Mouse (Mus musculus): Measurements from ENCODE around the gene Tnpo3. TPM values are rescaled to one million over a fixed set of nuclear protein-coding genes. Genes with fewer than 3 reads are reported as not detected.
"Not testable (repeated sequence)": the region's sequence is repeated elsewhere in the genome, so short reads cannot be mapped to it uniquely, and the experiment has no call there.

The Tnpo3 gene
- polyA plus RNA-seq, 1 experiment = 9.7 TPM

DNA sequence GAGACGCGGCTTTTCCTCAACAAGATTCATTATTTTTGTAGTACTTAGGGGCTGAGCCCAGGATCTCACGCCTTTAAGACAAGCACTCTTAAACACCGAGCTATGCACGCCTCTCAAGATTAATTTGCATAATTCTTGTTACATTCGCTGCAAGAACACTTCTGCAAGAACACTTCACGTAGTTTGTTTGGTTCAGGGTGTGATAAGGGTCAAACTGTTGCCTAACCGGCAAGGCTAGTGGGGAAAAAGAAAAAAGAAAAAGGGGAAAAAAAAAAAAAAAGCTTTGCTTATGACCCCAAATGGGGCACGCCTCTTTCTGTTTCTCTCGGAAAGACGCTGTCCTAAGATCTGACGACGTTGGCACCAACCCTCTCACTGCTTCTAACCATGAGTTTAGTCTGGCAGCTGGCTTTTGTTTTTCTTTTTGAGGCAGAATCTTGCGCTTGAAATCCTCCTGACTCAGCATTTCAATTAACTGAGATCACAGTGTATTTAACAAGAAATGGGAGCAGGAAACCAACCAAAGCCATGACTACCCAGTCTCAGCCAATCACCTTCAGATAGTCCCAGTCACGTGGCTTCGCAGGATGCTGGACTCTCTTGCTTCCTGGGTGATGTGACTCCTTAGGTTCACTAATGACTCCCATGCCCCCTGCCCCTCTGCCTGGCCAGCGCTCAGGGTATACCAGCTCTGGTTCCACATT, 11.3 kb upstream of the Tnpo3 start:
- Histone ChIP-seq H3K27me3 (replicated peaks) (peaks cover 34% of the 10 kb centered on the region), H3K4me3 (replicated peaks) (no peak overlapping the region), H3K9me3 (peaks cover 11% of the 10 kb centered on the region), H3K4me1 (peaks cover 4% of the 10 kb centered on the region; the same call in 1 of the 2 replicates), H3K36me3 (replicated peaks; ENCODE audit: low read length) (no peaks in the 10 kb centered on the region)
- TF ChIP-seq GATA1 (IDR thresholded peaks at IDR 0.05; ENCODE audit: borderline replicate concordance, low read length) (no peak), FLI1 (IDR thresholded peaks at IDR 0.05; ENCODE audit: low read length) (no peak)

GRCm38 (mm10) chr6:29620176-29620575, 10.5 kb upstream of the Tnpo3 start:
- Histone ChIP-seq H3K36me3 (replicated peaks; ENCODE audit: low read length) (no peaks in the 10 kb centered on the region), H3K4me1 (peaks cover 4% of the 10 kb centered on the region; the same call in 1 of the 2 replicates), H3K4me3 (replicated peaks) (no peak overlapping the region), H3K9me3 (peaks cover 11% of the 10 kb centered on the region), H3K27me3 (replicated peaks) (peaks cover 37% of the 10 kb centered on the region)
- TF ChIP-seq FLI1 (IDR thresholded peaks at IDR 0.05; ENCODE audit: low read length) (no peak), GATA1 (IDR thresholded peaks at IDR 0.05; ENCODE audit: borderline replicate concordance, low read length) (no peak)

- peak overlapping the region; percentile 98 for H3K4me3 ChIP-seq (replicated peaks)
- H3K9me3 ChIP-seq = peaks cover 20% of the 10 kb centered on the region; the same call in 1 of the 2 replicates
- peaks cover 31% of the 10 kb centered on the region for H3K4me1 ChIP-seq
- not testable (repeated sequence) for H3K36me3 ChIP-seq (replicated peaks; ENCODE audit: low read length); H3K27me3 ChIP-seq (replicated peaks)
These were observed 443 bp upstream of the Tnpo3 start for GRCm38 (mm10) chr6:29610020-29610640.

DNA sequence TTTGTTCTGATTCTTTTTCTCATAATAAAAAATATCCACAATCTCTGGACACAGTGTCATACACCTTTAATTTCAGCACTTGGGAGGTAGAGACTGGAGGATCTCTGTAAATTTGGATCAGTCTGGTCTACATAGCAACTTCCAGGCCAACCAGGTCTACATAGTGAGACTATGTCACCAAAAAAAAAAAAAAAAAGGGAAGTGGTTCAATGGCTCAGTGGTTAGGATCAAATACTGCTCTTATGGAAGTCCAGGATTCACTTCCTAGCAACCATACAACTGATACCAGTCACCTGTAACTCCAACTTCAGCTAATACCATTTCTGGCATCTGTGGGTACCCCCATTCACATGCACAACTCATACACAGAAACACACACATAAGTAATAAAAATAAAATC, 9.5 kb downstream of the Tnpo3 start:
- H3K36me3 ChIP-seq (replicated peaks; ENCODE audit: low read length) = peaks cover 33% of the 10 kb centered on the region
- no peak overlapping the region for H3K4me3 ChIP-seq (replicated peaks)
- H3K4me1 ChIP-seq = peaks cover 30% of the 10 kb centered on the region
- H3K9me3 ChIP-seq = no peaks in the 10 kb centered on the region
- H3K27me3 ChIP-seq (replicated peaks) = no peaks in the 10 kb centered on the region
- TF ChIP-seq GATA1 (IDR thresholded peaks at IDR 0.05; ENCODE audit: borderline replicate concordance, low read length) = no peak

- H3K4me1 ChIP-seq = peaks cover 35% of the 10 kb centered on the region
- H3K4me3 ChIP-seq (replicated peaks) = no peak overlapping the region
- no peaks in the 10 kb centered on the region for H3K27me3 ChIP-seq (replicated peaks)
- no peaks in the 10 kb centered on the region for H3K9me3 ChIP-seq
- TF ChIP-seq GATA1 (IDR thresholded peaks at IDR 0.05; ENCODE audit: borderline replicate concordance, low read length) (no peak), FLI1 (IDR thresholded peaks at IDR 0.05; ENCODE audit: low read length) (no peak)
- H3K36me3 ChIP-seq (replicated peaks; ENCODE audit: low read length) = peaks cover 31% of the 10 kb centered on the region
These were observed 14.0 kb downstream of the Tnpo3 start for GRCm38 (mm10) chr6:29595656-29596055.

GRCm38 (mm10) chr6:29581202-29581601, 28.5 kb downstream of the Tnpo3 start:
- Histone ChIP-seq H3K4me3 (replicated peaks) (no peak overlapping the region), H3K4me1 (no peaks in the 10 kb centered on the region), H3K9me3 (peaks cover 4% of the 10 kb centered on the region; the same call in 1 of the 2 replicates), H3K36me3 (replicated peaks; ENCODE audit: low read length) (peaks cover 95% of the 10 kb centered on the region), H3K27me3 (replicated peaks) (no peaks in the 10 kb centered on the region)
- TF ChIP-seq FLI1 (IDR thresholded peaks at IDR 0.05; ENCODE audit: low read length) (no peak), GATA1 (IDR thresholded peaks at IDR 0.05; ENCODE audit: borderline replicate concordance, low read length) (no peak)

DNA sequence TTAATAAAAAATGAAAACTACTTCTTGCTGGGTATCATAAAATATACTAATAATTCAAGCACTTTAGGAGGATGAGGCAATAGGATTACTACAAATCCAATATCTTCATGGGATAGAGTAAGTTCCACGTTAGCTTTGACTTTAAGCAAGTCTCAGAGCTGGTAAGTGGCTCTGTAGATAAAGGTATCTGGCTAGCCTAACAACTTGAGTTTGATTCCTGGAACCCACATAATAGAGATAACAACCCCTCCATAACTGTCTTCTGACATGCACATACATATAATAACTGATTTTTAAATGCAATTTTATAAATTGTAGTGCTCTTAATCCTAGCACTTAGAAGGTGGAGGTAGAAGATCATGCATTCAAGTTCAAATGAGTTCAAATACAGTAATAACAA, 28.9 kb downstream of the Tnpo3 start:
- Histone ChIP-seq H3K4me3 (replicated peaks) (no peak overlapping the region), H3K4me1 (no peaks in the 10 kb centered on the region), H3K9me3 (peaks cover 4% of the 10 kb centered on the region; the same call in 1 of the 2 replicates), H3K27me3 (replicated peaks) (no peaks in the 10 kb centered on the region), H3K36me3 (replicated peaks; ENCODE audit: low read length) (peaks cover 94% of the 10 kb centered on the region)
- TF ChIP-seq FLI1 (IDR thresholded peaks at IDR 0.05; ENCODE audit: low read length) (no peak), GATA1 (IDR thresholded peaks at IDR 0.05; ENCODE audit: borderline replicate concordance, low read length) (no peak)

DNA sequence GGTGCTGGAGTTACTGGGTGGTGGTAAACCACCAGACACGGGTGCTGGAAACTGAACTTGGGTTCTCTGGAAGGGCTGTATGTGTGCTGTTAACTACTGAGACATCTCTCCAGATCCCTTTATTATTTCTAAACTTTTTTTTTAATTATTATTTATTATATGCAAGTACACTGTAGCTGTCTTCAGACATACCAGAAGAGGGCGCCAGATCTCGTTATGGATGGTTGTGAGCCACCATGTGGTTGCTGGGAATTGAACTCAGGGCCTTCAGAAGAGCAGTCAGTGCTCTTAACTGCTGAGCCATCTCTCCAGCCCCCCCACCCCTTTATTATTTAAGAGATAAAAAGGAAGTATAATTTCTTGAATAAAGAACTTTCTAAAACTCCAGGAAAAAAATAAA, 33.3 kb downstream of the Tnpo3 start:
- H3K27me3 ChIP-seq (replicated peaks); H3K4me3 ChIP-seq (replicated peaks); H3K4me1 ChIP-seq; H3K9me3 ChIP-seq: not testable (repeated sequence)
- peaks cover 93% of the 10 kb centered on the region for H3K36me3 ChIP-seq (replicated peaks; ENCODE audit: low read length)

DNA sequence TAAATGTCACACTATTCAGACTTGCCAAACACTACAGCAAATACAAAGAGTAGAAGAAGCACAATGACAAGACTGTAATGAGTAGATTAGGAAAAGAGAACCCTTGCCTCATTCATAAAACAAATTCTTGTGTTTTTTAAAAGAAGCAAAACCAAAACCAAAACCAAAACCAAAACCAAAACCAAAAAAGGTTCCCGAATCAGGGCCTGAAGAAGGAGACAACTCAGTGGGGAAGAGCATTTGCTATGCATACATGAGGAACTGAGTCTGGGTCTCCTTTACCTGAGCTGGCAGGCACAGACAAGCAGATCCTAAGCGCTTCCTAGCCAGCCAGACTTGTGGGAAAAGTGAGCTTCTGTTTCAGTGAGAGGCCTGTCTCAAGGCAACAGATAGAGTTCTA, 52.6 kb downstream of the Tnpo3 start:
- Histone ChIP-seq H3K27me3 (replicated peaks) (no peaks in the 10 kb centered on the region), H3K9me3 (no peaks in the 10 kb centered on the region), H3K4me3 (replicated peaks) (no peak overlapping the region), H3K36me3 (replicated peaks; ENCODE audit: low read length) (peaks cover 100% of the 10 kb centered on the region), H3K4me1 (no peaks in the 10 kb centered on the region; the same call in 1 of the 2 replicates)
- TF ChIP-seq GATA1 (IDR thresholded peaks at IDR 0.05; ENCODE audit: borderline replicate concordance, low read length) (no peak), FLI1 (IDR thresholded peaks at IDR 0.05; ENCODE audit: low read length) (no peak)

- H3K36me3 ChIP-seq (replicated peaks; ENCODE audit: low read length) = peaks cover 98% of the 10 kb centered on the region
- H3K4me1 ChIP-seq = peaks cover 21% of the 10 kb centered on the region
- H3K27me3 ChIP-seq (replicated peaks) = no peaks in the 10 kb centered on the region
- H3K9me3 ChIP-seq = no peaks in the 10 kb centered on the region
- TF ChIP-seq GATA1 (IDR thresholded peaks at IDR 0.05; ENCODE audit: borderline replicate concordance, low read length) (no peak), FLI1 (IDR thresholded peaks at IDR 0.05; ENCODE audit: low read length) (no peak)
- no peak overlapping the region for H3K4me3 ChIP-seq (replicated peaks)
These were observed 57.2 kb downstream of the Tnpo3 start for GRCm38 (mm10) chr6:29552526-29552925.

Data from megakaryocyte, embryonic 14.5 days (primary cell).